Mouse (Mus musculus) embryo, embryonic 11.5 days (tissue): ENCODE measurements around the gene Haus4.

Experiments used
- DNase-seq: peaks from one replicate; pipeline ENCODE4 v3.0.0-alpha.2; 2012; ENCODE audit warnings: low read depth, low spot score

Gene Haus4

GRCm38 (mm10) chr14:54572790-54573736, 18.6 kb upstream of the Haus4 start:
- peak; percentile 55 for DNase-seq

- no peak for DNase-seq
These were observed 17.7 kb upstream of the Haus4 start for GRCm38 (mm10) chr14:54572122-54572521.

- no peak for DNase-seq
These were observed 15.3 kb upstream of the Haus4 start for GRCm38 (mm10) chr14:54569451-54570392.

GRCm38 (mm10) chr14:54568694-54569414, 14.4 kb upstream of the Haus4 start:
- DNase-seq = peak; percentile 67

GRCm38 (mm10) chr14:54560527-54561242, 6.3 kb upstream of the Haus4 start:
- DNase-seq = no peak

- DNase-seq = no peak
These were observed 2.9 kb upstream of the Haus4 start for GRCm38 (mm10) chr14:54557330-54557729.

GRCm38 (mm10) chr14:54553454-54553974, 902 bp downstream of the Haus4 start:
- no peak for DNase-seq

- no peak for DNase-seq
These were observed 9.7 kb downstream of the Haus4 start for GRCm38 (mm10) chr14:54544703-54545102.

GRCm38 (mm10) chr14:54540771-54541170, 13.6 kb downstream of the Haus4 start:
- DNase-seq = no peak

- no peak for DNase-seq
These were observed 15.8 kb downstream of the Haus4 start for GRCm38 (mm10) chr14:54538580-54538979.

GRCm38 (mm10) chr14:54528446-54529111, 25.8 kb downstream of the Haus4 start:
- peak; percentile 76 for DNase-seq

GRCm38 (mm10) chr14:54528007-54528393, 26.4 kb downstream of the Haus4 start:
- no peak for DNase-seq

- no peak for DNase-seq
These were observed 27.0 kb downstream of the Haus4 start for GRCm38 (mm10) chr14:54527227-54528006.

- DNase-seq = no peak
These were observed 30.8 kb downstream of the Haus4 start for GRCm38 (mm10) chr14:54523600-54523999.

- DNase-seq = no peak
These were observed 37.6 kb downstream of the Haus4 start for GRCm38 (mm10) chr14:54516710-54517310.

- DNase-seq = no peak
These were observed 44.6 kb downstream of the Haus4 start for GRCm38 (mm10) chr14:54509774-54510173.

GRCm38 (mm10) chr14:54503092-54503491, 51.3 kb downstream of the Haus4 start:
- no peak for DNase-seq

GRCm38 (mm10) chr14:54501365-54501764, 53.1 kb downstream of the Haus4 start:
- no peak for DNase-seq

- no peak for DNase-seq
These were observed 55.1 kb downstream of the Haus4 start for GRCm38 (mm10) chr14:54499330-54499729.
